Mouse (Mus musculus) liver, postnatal 0 days (tissue): ENCODE results near the gene Fank1. TPM values are rescaled to one million over a fixed set of nuclear protein-coding genes. Genes with fewer than 3 reads are reported as not detected.
"Not testable (repeated sequence)": the region's sequence is repeated elsewhere in the genome, so short reads cannot be mapped to it uniquely, and the experiment has no call there.

ENCODE experiments used
- ATAC-seq: fragments of 200-750 bp; cut with Nextera tagmentation; 2 replicates; pipeline ENCODE4 v1.8.0; 2017; ENCODE audit warnings: mild to moderate bottlenecking, moderate library complexity
- DNase-seq: peaks from one replicate; pipeline ENCODE4 v3.0.0-alpha.2; 2016
- H3K27ac ChIP-seq: fragments of 300-500 bp; sonication (generic); 2 replicates; pipeline ENCODE4 v1.5.1; 2014; ENCODE audit warnings: antibody characterized with exemption, moderate library complexity, mild to moderate bottlenecking, low read depth
- H3K27me3 ChIP-seq: fragments of 300-500 bp; sonication (generic); 2 replicates; pipeline ENCODE4 v1.6.1; 2014; ENCODE audit warnings: low read length, control low read depth, mixed read lengths; ENCODE audit not compliant: insufficient read depth
- H3K36me3 ChIP-seq: fragments of 300-500 bp; sonication (generic); replicated peaks from 2 replicates; pipeline ENCODE4 v1.6.1; 2014; ENCODE audit warnings: mild to moderate bottlenecking, control low read depth, low read length, moderate library complexity, mixed read lengths; ENCODE audit not compliant: insufficient read depth
- H3K4me1 ChIP-seq: fragments of 300-500 bp; sonication (generic); 2 replicates; pipeline ENCODE4 v1.6.1; 2014; ENCODE audit warnings: antibody characterized with exemption, mild to moderate bottlenecking, control low read depth; ENCODE audit not compliant: insufficient read depth
- H3K4me2 ChIP-seq: fragments of 300-500 bp; sonication (generic); 2 replicates; pipeline ENCODE4 v1.6.1; 2014; ENCODE audit warnings: low read depth, mild to moderate bottlenecking, low read length, moderate library complexity, mixed read lengths
- H3K4me3 ChIP-seq: fragments of 300-500 bp; sonication (generic); 2 replicates; pipeline ENCODE4 v1.5.1; 2014; ENCODE audit warnings: low read depth, low read length
- H3K9ac ChIP-seq: fragments of 300-500 bp; sonication (generic); replicated peaks from 2 replicates; pipeline ENCODE4 v1.6.1; 2014; ENCODE audit warnings: mild to moderate bottlenecking, moderate library complexity
- H3K9me3 ChIP-seq: fragments of 300-500 bp; sonication (generic); 2 replicates; pipeline ENCODE4 v1.6.1; 2016; ENCODE audit warnings: mild to moderate bottlenecking, control low read depth, low read length, mixed read lengths
- CTCF ChIP-seq: sonication (generic); IDR thresholded peaks from 2 replicates; pipeline ENCODE4 v1.5.1; 2016; ENCODE audit warnings: antibody characterized with exemption, low read depth
- EP300 ChIP-seq: IDR thresholded peaks from 2 replicates; pipeline ENCODE4 v1.6.1; 2016; ENCODE audit warnings: antibody characterized with exemption, low read depth, mild to moderate bottlenecking
- WGBS: fragments of 180-500 bp; shearing (Covaris S2); extraction: QIAGEN DNeasy Blood & Tissue Kit; methylation state at CpG from one replicate; pipeline ENCODE4 v1.1.7; 2014; ENCODE audit not compliant: insufficient replicate concordance; 5-methylcytosine and 5-hydroxymethylcytosine counted together
- polyA plus RNA-seq: library from polyadenylated mRNA; unstranded; fragments of >200 nt; fragmentation: Nextera tagmentation; extraction: Ambion mirVana; gene quantifications from 2 replicates; pipeline ENCODE4 v1.2.1, GENCODE M21; 2015

Fank1 gene
- polyA plus RNA-seq, 1 experiment from 2014 or later, result not detected

DNA sequence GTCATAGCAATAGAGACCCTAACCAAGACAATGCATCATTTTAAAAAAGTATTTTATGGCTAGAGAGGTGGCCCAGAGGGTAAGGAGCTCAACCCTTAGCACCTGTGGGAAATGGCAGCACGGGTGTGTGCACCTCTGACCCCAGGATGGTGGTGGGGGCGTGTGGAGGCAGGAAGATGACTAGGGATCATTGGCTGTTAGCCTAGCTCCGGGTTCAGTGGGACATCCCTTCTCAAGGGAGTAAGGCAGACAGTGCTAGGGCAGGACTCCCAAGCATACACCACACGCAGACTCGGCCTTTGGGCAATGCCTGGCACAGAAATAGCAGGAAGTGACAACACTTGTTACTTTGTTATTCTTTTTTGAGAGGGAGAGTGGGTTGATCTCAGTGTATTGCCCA lies 96.0 kb downstream of the Fank1 start:
- WGBS, result 65% methylated on average over 5 of the region's 5 CpGs
- no peak overlapping the region for H3K4me3 ChIP-seq
- DNase-seq (no peak), ATAC-seq (no peak)
- H3K36me3 ChIP-seq, result no peaks in the 10 kb centered on the region
- no peak overlapping the region for H3K9ac ChIP-seq
- no peak overlapping the region for H3K27ac ChIP-seq
- no peak overlapping the region for H3K4me2 ChIP-seq
- H3K4me1 ChIP-seq, result no peaks in the 10 kb centered on the region
- no peaks in the 10 kb centered on the region for H3K27me3 ChIP-seq
- TF ChIP-seq CTCF (no peak), EP300 (no peak)
- no peaks in the 10 kb centered on the region for H3K9me3 ChIP-seq

DNA sequence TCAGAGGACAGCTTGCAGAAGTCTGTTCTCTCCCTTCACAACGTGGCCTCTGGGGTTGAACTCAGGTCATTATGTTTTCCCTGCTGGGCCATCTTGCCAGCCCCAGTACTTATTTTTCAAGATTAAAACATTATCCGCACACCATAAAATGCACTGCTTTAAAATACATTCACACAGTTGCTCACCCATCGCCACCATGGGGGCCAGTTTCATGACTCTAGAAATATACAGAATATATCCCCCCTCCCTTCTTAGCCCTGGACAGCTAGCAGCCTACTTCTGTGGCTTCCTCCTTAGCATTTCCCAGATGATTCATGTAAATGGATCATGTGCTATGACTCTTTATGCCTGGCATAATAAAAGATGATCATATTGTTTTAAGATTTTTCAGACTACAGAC lies 99.5 kb downstream of the Fank1 start:
- no peaks in the 10 kb centered on the region for H3K27me3 ChIP-seq
- H3K4me3 ChIP-seq, result no peak overlapping the region
- TF ChIP-seq EP300 (no peak), CTCF (no peak)
- no peak overlapping the region for H3K4me2 ChIP-seq
- DNase-seq (no peak), ATAC-seq (no peak)
- no peaks in the 10 kb centered on the region for H3K4me1 ChIP-seq
- 65% methylated on average over 3 of the region's 3 CpGs for WGBS
- H3K27ac ChIP-seq, result no peak overlapping the region
- H3K9ac ChIP-seq, result no peak overlapping the region
- no peaks in the 10 kb centered on the region for H3K9me3 ChIP-seq
- no peaks in the 10 kb centered on the region for H3K36me3 ChIP-seq

DNA sequence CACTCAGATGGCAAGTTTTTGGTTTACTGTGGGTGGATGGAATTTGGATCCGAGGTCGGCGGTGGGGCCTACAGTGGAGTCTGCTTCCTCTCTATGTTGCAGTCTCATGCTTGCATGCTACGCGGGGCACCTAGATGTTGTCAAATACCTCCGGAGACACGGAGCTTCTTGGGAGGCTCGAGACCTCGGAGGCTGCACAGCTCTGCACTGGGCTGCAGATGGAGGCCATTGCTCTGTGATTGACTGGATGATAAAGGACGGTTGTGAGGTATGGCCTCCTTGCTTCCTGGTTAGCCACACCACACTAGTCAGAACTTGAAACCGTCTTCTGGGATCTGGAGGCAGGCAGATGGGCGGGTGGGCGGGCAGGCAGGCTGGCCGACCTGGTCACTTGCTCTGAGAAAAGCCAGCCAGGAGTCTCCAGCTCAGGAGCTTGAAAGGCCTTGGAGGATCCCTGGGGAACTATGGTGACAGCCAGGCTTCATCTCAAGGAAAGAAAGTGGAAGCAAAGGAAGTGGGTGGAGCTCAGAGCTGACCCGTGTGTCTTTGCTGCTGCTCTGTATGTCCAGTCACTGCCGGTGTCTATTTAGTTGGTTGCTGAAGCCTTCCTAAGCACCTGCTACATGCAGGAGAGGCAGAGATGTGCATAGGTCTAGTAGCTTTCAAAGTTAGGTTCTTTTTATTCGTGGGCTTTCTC lies 100.1 kb downstream of the Fank1 start:
- H3K9me3 ChIP-seq, result no peaks in the 10 kb centered on the region
- no peak overlapping the region for H3K4me3 ChIP-seq
- no peak for ATAC-seq
- H3K27me3 ChIP-seq, result no peaks in the 10 kb centered on the region
- no peaks in the 10 kb centered on the region for H3K36me3 ChIP-seq
- no peak overlapping the region for H3K27ac ChIP-seq
- no peak for DNase-seq
- no peak for TF ChIP-seq CTCF
- TF ChIP-seq EP300, result no peak
- no peak overlapping the region for H3K4me2 ChIP-seq
- 75% methylated on average over 17 of the region's 17 CpGs for WGBS
- no peak overlapping the region for H3K9ac ChIP-seq
- no peaks in the 10 kb centered on the region for H3K4me1 ChIP-seq

DNA sequence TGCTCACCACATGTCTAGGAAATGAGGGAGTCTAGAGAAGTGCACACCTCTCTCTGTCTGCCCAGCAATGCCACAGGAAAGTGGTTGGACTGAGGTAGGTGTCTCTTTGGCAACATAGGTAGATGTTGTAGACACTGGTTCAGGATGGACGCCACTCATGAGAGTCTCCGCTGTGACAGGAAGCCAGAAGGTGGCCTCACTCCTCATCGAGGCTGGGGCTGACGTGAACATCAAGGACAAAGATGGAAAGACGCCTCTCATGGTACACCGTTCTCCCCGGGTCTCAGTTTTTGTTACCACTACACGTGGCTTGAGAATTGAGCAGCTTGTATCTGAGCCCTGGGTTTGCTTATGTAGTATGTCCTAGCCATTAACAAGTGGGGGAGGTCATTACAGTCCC lies 103.1 kb downstream of the Fank1 start:
- H3K27ac ChIP-seq, result no peak overlapping the region
- 89% methylated on average over 8 of the region's 8 CpGs for WGBS
- no peak for ATAC-seq

DNA sequence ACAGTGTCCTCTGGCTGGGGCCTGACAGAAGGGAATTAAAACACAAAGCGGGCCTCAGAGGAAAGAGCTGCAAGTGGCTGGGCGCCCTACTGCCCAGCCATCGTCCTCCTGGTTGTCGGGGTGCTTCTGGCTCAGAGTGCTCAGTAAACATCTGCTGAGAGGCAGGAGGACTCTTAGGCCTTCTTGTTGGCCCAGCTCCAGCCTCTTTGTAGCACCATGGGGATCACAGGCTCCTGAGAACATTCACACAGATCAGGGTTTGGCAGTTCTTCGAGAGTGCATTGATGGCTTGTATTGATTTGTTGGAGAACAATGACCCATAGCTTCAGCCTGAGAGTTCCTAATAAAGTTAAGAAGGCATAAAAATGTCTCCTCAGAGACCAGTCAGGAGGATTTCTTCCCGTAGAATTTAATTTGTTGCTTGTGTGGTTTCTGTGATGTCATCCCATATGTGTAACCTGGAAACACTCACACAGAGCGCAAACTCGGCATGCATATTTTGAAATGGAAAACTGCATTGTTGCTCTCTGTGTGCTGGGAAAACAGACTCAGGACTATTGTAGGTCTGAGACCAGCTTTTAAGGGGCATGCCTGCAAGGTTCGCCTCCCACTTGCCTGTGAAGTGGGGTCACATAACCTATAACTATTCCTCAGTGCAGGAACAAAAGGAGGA lies 108.2 kb downstream of the Fank1 start:
- not testable (repeated sequence) for H3K36me3 ChIP-seq, H3K9me3 ChIP-seq, H3K27me3 ChIP-seq, H3K4me1 ChIP-seq, DNase-seq, H3K27ac ChIP-seq, H3K4me3 ChIP-seq, ATAC-seq, H3K4me2 ChIP-seq, H3K9ac ChIP-seq
- 67% methylated on average over 5 of the region's 9 CpGs for WGBS

More for the DNA sequence above, 103.1 kb downstream of the Fank1 start:
- no peak for DNase-seq
- Histone ChIP-seq H3K9ac (no peak overlapping the region), H3K4me2 (no peak overlapping the region), H3K9me3 (no peaks in the 10 kb centered on the region), H3K4me3 (no peak overlapping the region), H3K4me1 (no peaks in the 10 kb centered on the region), H3K36me3 (no peaks in the 10 kb centered on the region), H3K27me3 (no peaks in the 10 kb centered on the region)
- TF ChIP-seq CTCF (no peak), EP300 (no peak)

DNA sequence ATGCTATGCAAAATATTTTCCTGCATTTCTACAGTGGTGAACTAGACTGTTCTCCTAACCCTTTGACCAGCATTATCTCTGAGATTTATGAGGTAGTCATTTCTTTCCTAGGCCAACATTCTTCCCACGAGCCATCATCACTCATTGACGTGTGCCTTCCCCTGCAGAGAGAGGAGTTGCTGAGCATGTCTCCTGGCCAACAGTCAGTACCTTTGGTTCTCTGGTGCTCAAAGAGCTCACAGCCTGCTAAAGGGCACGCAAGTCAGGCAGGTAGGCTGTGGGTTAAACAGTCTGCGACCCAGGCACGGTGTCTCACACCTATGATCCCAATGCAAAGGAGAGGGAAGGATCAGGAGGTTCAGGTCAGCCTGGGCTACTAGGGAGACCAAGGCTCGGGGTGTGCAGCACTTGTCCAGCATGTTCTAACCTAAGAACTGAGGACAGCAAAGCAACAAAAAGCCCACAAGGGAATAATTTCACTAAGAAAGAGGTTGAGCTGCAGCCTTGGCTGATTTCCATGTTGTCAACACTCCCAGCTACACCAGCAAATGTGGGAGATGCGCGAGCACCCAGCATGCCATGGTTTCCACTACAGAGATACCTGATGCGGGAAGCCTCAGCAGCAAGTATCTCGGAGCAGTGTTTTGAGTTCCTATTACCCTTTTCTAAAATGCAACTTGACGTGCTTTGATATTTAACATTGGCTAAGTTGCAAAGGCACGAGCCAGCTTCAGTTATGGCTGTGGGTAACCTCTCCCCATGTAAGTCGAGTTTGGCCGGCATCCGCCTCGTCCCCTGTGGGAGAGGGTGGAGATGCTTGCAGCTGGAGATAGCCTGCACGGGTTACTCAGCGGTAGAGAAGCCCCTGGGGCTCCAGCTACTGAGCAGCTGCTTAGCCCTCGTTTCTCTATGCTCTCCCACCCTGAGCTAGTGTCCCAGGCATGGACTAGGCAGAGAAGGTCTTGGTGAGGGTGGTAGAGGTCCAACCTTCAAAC lies 112.6 kb downstream of the Fank1 start:
- Histone ChIP-seq H3K9me3 (no peaks in the 10 kb centered on the region), H3K27ac (no peak overlapping the region), H3K27me3 (no peaks in the 10 kb centered on the region), H3K36me3 (no peaks in the 10 kb centered on the region), H3K4me2 (no peak overlapping the region), H3K4me3 (no peak overlapping the region), H3K4me1 (no peaks in the 10 kb centered on the region), H3K9ac (no peak overlapping the region)
- no peak for DNase-seq
- WGBS, result 78% methylated on average over 19 of the region's 19 CpGs
- TF ChIP-seq CTCF (no peak), EP300 (no peak)
- no peak for ATAC-seq
